Mouse (Mus musculus): ENCODE measurements at regions not wholly inside any gene's neighbourhood (a gene's known extent, or its start where the extent isn't known, plus 50 kb on each side); places are given as distances from the start of the nearest gene placed in this dataset.

- no peak for ATAC-seq (replicated peaks; ENCODE audit: insufficient number of reproducible peaks, low FRiP score, low TSS enrichment, poor library complexity, severe bottlenecking)
Measured at GRCm38 (mm10) chr9:100277361-100277760, 209.2 kb downstream of the Il20rb start.

DNA sequence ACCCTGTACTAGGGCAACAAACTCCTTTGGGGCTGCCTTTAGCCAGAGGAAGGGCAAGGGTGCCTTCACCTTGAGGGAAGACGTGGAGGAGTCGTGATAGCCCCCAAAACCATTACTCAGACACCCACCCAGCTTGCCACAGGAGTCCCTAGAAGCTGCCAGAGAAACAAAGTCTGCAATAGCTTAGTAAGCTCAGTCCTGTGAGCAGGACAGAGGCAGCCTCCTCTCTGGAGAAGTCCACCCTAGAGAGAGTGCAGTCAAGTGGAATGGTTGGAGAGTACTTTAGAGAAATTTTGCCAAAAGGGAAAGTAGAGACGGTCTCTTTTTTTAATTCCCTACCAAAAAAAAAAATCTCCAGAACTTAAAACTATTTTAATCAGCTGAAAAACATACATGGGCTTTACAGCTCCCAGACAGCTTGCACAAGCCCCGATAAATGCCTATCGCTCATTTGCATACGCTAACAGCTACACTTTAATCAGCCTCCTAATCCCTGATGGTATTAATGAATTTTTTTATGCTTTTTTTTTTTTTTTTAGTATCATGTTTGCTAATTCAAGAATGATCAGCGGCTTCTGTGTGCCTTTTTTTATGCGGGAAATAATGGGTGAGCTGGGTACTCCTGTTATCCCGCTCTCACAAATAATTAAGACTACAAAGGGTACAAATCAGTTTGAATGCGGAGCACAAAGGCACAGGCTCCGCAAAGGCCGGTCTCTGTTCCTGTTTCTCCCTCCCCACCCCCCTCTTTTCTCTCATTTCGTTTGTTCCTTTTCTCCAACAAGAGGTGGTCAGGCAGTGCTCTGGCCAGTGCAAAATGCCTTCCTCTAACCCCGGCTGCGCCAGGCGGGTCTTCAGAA lies 219.8 kb downstream of the Il20rb start:
- no peak for ATAC-seq (replicated peaks; ENCODE audit: insufficient number of reproducible peaks, low FRiP score, low TSS enrichment, poor library complexity, severe bottlenecking)

DNA sequence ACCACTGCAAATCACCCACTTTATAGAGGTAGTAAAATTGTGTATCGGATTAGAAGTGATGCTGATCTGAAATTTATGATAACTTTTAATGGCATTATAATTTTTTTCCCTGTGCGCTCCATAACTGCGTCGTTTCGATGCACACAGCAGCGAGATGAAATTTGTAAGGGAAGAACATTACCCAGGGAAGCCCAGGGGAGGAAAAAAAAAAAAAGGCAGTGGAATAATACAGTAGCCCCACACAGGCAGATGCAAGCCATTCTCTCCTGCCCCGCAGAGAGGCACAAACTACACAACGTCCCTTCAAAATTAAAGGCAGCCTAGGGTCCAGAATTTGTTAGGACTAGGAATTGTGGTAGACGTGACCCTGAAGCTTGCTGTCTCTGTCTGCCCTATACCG lies 234.2 kb downstream of the Il20rb start:
- ATAC-seq (replicated peaks; ENCODE audit: insufficient number of reproducible peaks, low FRiP score, low TSS enrichment, poor library complexity, severe bottlenecking): no peak
